Mouse (Mus musculus) B cell, adult 2 months (primary cell): Measurements from ENCODE around the gene Fads1.

Source experiments
- DNase-seq, 2 experiments: peaks; one replicate each; pipeline ENCODE4 v3.0.0; 2022

Fads1 gene

DNA sequence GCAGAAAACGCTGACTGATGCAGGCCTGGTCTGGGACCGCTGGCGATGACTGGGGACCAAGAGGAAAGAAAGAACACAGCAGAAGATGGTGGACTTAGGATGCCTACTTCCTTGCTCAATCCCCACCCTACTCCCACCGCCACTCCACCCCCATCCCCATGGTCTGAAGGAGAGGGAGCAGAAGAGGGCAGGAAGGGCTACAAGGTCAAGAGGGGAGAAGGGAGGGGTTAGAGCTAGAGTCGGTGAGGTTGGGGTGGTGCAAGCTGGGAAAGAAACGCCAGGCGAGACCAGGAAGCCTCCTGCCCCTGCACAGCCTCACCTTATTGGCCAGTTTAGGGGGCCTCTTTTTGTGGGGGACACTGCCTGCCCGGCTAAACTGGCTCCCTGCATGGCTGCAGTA is 33.4 kb downstream of the Fads1 start:
- no peak for DNase-seq

- DNase-seq = peak; percentile 62 to 64
These were observed 36.4 kb downstream of the Fads1 start for GRCm38 (mm10) chr19:10219108-10219507.

DNA sequence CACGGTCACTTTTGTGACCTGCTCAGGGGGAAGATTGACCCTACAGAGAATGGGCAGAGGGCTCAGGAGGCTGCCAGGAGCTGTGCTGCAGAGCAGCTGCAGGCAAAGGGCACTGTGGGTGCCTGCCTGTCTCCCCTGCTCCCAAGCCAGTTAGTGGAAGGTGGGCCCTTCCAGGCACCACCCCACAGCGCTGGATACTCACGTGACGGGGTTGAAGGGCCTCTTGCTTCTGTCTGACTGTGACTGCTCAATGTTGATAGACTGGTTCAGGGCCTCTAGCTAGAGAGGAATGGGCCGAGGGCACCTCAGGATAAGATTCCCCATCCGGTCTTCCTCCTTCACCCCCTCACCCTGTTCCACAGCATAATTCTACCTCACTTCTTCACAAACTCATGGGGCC is 36.9 kb downstream of the Fads1 start:
- no peak for DNase-seq

GRCm38 (mm10) chr19:10221585-10221984 is 38.9 kb downstream of the Fads1 start:
- no peak for DNase-seq

GRCm38 (mm10) chr19:10222656-10223055 is 40.0 kb downstream of the Fads1 start:
- no peak for DNase-seq

DNA sequence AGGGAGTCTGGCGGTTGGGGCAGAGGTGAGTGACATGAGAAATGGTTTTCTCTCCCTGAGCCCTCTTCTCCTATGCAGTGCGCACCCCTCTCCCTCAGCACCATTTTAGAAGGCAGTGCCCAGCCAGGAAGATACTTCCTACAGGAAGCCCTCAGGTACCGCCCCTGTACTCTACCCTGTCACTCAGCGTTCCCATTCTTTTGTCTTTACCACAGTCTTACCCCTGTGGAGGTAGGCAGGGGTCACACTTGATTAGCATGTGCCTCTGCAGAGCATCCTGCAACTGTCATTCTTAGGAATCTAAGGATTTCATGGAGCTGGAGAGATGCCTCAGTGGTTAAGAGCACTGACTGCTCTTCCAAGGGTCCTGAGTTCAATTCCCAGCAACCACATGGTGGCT is 40.9 kb downstream of the Fads1 start:
- no peak for DNase-seq

DNA sequence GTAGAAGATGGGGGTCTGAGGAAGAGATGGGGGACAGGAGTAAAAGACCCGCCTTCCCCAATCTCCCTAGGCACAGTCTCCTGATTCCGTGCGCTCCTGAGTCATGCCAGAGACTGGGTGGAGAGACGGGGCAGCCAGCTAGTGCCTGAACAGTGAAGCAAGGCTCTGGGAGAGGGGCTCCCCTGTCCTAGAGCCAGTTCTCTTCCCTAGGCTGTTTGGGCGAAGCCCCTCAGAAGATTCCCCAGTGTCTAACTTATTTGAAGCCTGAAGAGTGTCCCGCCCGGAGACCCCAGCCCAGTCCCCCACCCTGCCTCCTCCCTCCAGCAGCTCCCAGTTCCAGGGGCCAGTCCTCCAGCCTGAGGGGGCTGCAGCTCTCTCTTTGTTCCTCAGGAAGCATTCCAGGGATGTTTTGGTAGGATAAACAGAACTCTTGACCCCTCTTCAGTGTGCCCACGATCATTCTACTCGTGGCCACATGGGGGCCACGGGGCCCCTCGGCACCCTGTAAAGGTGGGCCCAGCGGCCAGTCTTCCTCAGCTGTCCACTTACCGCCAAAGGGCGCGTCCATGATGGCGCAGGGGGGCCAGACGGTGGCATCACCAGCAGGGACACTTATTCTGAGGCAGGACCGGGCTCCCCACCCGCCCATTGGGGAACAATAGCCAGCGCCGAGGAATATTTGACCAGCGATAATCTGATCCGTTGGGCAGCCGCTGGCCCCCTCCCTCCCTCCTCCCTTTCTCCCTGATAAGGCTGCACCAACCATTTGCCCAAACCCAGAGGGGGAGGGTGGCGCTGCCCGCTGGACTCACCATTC is 42.2 kb downstream of the Fads1 start:
- no peak for DNase-seq

- no peak for DNase-seq
These were observed 43.1 kb downstream of the Fads1 start for GRCm38 (mm10) chr19:10225767-10226166.

GRCm38 (mm10) chr19:10231016-10231415 is 48.3 kb downstream of the Fads1 start:
- DNase-seq = no peak

DNA sequence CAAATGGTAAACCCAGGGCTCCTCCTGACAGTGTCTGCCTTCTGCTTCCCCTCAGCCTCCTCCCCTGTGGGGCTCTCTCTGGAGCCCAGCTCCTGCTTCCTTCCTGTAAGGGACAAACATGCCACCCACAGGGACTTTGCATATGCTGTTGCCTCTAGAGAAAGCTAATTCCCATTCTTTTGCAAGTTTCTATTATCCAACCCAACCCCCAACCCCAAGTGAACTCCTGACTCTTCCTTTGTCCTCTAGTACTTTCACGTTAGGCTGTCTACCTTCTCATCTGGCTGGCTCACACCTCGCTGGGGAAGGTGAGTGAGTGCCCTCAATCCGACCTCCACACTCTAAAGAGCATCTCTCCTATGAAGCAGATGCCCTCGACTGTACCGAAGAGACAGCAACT is 49.2 kb downstream of the Fads1 start:
- no peak for DNase-seq

- DNase-seq = no peak
These were observed 49.8 kb downstream of the Fads1 start for GRCm38 (mm10) chr19:10232327-10233017.

DNA sequence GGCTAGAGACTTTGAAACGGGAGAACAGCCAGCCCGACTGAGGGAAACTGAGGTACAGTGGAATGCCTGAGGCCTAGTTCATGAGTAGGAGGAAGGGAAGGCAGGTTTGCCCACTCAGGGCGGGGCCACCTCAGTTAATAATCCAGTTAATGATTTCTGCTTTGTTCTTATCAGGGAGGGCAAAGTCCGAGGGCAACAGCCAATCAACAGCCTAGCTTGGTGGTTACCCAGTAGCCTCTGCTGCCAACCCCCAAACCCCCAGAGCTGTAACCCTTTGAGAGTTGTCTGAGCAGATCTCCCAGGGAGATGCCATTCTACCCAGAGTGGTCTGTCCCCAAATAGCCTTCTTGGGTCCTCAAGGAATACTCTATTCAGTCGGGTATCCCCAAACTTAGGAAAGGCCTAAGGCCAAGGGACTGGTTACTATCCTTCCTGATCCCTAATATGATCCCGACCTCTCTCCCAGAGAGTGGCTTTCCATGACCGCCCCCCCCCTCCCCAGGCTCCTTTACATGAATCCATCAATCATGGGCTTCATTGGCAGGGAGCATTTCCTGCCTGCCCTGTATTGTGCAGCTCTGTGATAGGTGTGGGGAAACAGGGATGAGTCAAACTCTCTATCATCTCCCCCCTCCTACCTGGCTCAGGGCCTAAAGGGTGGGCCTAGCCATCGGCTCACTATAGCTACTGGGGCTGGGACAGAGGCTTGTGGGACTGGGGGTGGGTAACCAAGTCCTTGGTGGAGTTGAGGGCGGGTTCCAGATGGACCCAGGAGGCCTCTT is 53.3 kb downstream of the Fads1 start:
- DNase-seq = no peak

DNA sequence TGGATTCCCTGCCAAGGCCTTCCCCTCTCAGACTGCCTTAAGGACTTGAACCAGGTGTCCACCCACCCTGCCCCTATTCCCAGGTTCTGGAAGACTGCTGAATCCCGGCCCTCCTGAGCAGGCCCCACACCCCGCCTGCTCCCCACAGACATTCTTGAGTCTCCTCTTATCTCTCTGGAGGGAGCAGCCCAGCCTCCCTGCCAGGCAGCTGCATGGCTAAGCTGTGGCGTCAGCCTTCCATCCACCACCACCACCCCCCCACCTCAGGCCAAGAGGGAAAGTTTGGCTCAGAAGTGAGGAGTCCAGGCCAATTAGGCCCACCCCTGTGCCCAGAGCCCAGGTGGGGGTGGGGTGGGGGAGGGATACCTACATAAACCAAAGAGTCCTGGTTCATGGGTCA is 55.8 kb downstream of the Fads1 start:
- DNase-seq = no peak

- DNase-seq = no peak
These were observed 56.7 kb downstream of the Fads1 start for GRCm38 (mm10) chr19:10239419-10239818.

- DNase-seq = peak in 1 of 2 experiments; percentile 7
These were observed 57.4 kb downstream of the Fads1 start for GRCm38 (mm10) chr19:10239975-10240653.

GRCm38 (mm10) chr19:10240654-10241305 is 58.1 kb downstream of the Fads1 start, which contains the start of gene Myrf:
Myrf (minus strand) TSS chr19:10240748.
- DNase-seq = peak; percentile 84 to 87

DNA sequence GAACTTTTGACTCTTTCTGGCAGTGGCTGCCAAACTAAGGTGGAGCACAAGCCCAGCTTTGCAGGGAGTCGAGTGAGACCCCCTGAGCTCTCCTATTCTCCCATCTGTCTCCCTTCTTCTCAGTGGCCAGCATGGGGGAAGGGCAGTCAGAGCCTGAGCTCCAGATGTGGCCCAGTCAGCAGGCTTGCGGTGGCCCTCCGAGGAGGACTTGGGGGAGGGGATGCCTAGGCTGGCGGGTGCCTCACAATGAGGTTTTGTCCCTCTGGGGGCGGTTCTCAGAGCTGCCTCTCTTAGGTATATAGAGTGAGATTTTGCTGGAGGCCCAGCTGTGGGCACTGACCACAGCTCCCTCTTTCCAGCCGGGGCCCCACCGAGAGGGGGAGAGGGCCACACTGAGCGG is 60.2 kb downstream of the Fads1 start:
- DNase-seq = no peak

GRCm38 (mm10) chr19:10244183-10244582 is 61.5 kb downstream of the Fads1 start:
- peak; percentile 41 to 43 for DNase-seq
